Mouse (Mus musculus) midbrain, embryonic 15.5 days (tissue): ENCODE results near the gene Foxl2. TPM values are rescaled to one million over a fixed set of nuclear protein-coding genes. Genes with fewer than 3 reads are reported as not detected.

Source experiments
- ATAC-seq: fragments of 200-750 bp; cut with Nextera tagmentation; replicated peaks from 2 replicates; pipeline ENCODE4 v1.8.0; 2017; ENCODE audit warnings: moderate TSS enrichment
- H3K27ac ChIP-seq: fragments of 300-500 bp; sonication (generic); 2 replicates; pipeline ENCODE4 v1.5.1; 2015; ENCODE audit warnings: mild to moderate bottlenecking, inconsistent platforms
- H3K27me3 ChIP-seq: fragments of 300-500 bp; sonication (generic); replicated peaks from 2 replicates; pipeline ENCODE4 v1.6.1; 2015; ENCODE audit warnings: inconsistent platforms
- H3K36me3 ChIP-seq: fragments of 300-500 bp; sonication (generic); replicated peaks from 2 replicates; pipeline ENCODE4 v1.6.1; 2015; ENCODE audit warnings: inconsistent platforms
- H3K4me1 ChIP-seq: fragments of 300-500 bp; sonication (generic); 2 replicates; pipeline ENCODE4 v1.6.1; 2015; ENCODE audit warnings: inconsistent platforms
- H3K4me2 ChIP-seq: fragments of 300-500 bp; sonication (generic); 2 replicates; pipeline ENCODE4 v1.6.1; 2015; ENCODE audit warnings: inconsistent platforms, mild to moderate bottlenecking, moderate library complexity
- H3K4me3 ChIP-seq: fragments of 300-500 bp; sonication (generic); 2 replicates; pipeline ENCODE4 v1.5.1; 2015; ENCODE audit warnings: mild to moderate bottlenecking, inconsistent platforms
- H3K9ac ChIP-seq: fragments of 300-500 bp; sonication (generic); 2 replicates; pipeline ENCODE4 v1.6.1; 2015; ENCODE audit warnings: mild to moderate bottlenecking, inconsistent platforms
- H3K9me3 ChIP-seq: fragments of 300-500 bp; sonication (generic); 2 replicates; pipeline ENCODE4 v1.6.1; 2016; ENCODE audit warnings: inconsistent platforms
- WGBS: fragments of 180-500 bp; shearing (Covaris S2); methylation state at CpG from one replicate; pipeline ENCODE4 v1.1.7; 2015; ENCODE audit warnings: mixed read lengths; 5-methylcytosine and 5-hydroxymethylcytosine counted together
- polyA plus RNA-seq: library from polyadenylated mRNA; unstranded; fragments of >200 nt; fragmentation: Nextera tagmentation; extraction: Ambion mirVana; gene quantifications from 2 replicates; pipeline ENCODE4 v1.2.1, GENCODE M21; 2015

Foxl2 gene
- polyA plus RNA-seq, 1 experiment from 2014 or later, result 0.61 TPM

GRCm38 (mm10) chr9:98954391-98955102 lies 541 bp upstream of the Foxl2 start:
- H3K4me1 ChIP-seq, result peaks cover 39% of the 10 kb centered on the region
- no peaks in the 10 kb centered on the region for H3K9me3 ChIP-seq
- H3K9ac ChIP-seq, result no peak overlapping the region
- peak overlapping the region; percentile 39 for H3K4me3 ChIP-seq
- WGBS, result 2% methylated on average over 33 of the region's 33 CpGs
- peak overlapping the region; percentile 62 for H3K4me2 ChIP-seq
- H3K36me3 ChIP-seq, result no peaks in the 10 kb centered on the region
- H3K27me3 ChIP-seq, result peaks cover 70% of the 10 kb centered on the region
- no peak overlapping the region for H3K27ac ChIP-seq
- ATAC-seq, result no peak

- peak overlapping the region; percentile 18; the same call in 1 of the 2 replicates for H3K27ac ChIP-seq
- peak overlapping the region; percentile 10; the same call in 1 of the 2 replicates for H3K9ac ChIP-seq
- under 1% methylated on average over 44 of the region's 60 CpGs for WGBS
These were observed 682 bp downstream of the Foxl2 start for GRCm38 (mm10) chr9:98955716-98956224.

DNA sequence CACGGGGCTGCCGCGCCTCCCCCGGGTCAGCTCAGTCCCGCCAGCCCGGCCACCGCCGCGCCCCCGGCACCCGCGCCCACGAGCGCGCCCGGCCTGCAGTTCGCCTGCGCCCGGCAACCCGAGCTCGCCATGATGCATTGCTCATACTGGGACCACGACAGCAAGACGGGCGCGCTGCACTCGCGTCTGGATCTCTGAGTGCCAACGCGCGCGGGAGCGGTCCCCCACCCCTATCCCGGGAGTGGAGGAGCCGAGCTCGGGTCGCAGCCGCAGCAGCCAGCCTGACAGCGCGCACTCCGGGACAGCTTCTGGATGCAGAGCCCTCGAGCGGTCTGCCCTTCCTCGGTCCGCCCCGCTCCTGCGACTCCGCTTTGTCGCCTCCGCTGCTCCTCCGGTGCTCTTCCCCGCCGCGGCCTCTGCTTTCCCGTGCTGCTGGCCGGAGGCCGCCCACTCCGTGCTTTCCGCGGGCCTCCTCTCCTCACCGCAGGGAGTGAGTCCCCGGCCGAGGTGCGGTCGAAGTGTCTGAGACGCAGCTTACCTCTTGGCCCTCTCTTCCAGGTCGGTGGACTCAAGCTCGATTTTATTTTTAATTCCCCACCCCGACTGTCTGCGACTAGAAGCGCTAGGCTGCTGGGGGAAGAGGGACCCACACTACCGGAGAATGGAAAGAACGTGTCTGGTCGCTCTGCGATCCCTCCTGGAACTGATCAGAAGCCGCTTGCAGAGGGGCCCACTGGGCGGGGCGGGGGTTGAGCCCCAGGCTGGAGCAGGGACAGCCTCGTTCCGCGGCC lies 1.7 kb downstream of the Foxl2 start:
- peak overlapping the region; percentile 39 for H3K4me3 ChIP-seq
- ATAC-seq, result 0 out of 2 replicates have a peak, but pooled peaks have one; percentile 13
- no peaks in the 10 kb centered on the region for H3K9me3 ChIP-seq
- H3K27ac ChIP-seq, result no peak overlapping the region
- WGBS, result under 1% methylated on average over 79 of the region's 80 CpGs
- no peaks in the 10 kb centered on the region for H3K36me3 ChIP-seq
- H3K4me2 ChIP-seq, result peak overlapping the region; percentile 62
- no peak overlapping the region; the same call in 1 of the 2 replicates for H3K9ac ChIP-seq
- peaks cover 72% of the 10 kb centered on the region for H3K27me3 ChIP-seq
- peaks cover 38% of the 10 kb centered on the region for H3K4me1 ChIP-seq

More at GRCm38 (mm10) chr9:98955716-98956224, 682 bp downstream of the Foxl2 start:
- H3K4me2 ChIP-seq, result peak overlapping the region; percentile 62
- H3K36me3 ChIP-seq, result no peaks in the 10 kb centered on the region
- H3K9me3 ChIP-seq, result no peaks in the 10 kb centered on the region
- ATAC-seq, result peak; percentile 18; the same call in 1 of the 2 replicates
- H3K4me1 ChIP-seq, result peaks cover 39% of the 10 kb centered on the region
- peaks cover 72% of the 10 kb centered on the region for H3K27me3 ChIP-seq
- peak overlapping the region; percentile 39 for H3K4me3 ChIP-seq

DNA sequence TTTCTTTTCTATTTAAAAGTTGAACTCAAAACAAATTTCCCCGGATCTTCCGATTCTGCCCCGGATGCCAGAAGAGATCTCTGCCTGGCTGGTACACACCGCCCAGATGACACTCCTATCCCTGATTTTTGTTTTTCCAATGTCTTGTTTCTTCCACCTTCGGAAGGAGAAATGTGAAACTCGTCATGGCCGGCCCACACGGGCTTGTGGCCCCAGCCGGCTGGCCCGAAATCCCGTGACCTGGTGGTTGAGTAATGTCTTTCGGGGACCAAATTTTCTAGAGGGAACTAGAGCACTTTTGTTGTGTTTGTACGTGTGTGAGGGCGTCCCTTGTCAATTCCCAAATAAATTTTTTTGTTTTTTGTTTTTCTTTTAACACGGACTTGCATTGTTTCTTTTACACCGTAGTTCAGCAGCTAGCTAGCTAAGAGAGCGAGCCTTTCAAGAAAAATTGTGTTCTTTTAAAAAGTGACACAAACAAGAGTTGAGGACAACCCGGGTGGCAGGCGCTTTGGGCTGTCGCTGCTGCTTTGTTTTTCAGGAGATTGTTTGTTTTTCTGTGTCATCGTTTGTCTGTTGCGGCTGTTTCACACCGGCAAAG lies 2.8 kb downstream of the Foxl2 start:
- Histone ChIP-seq H3K9me3 (no peaks in the 10 kb centered on the region), H3K36me3 (no peaks in the 10 kb centered on the region), H3K27ac (no peak overlapping the region), H3K4me3 (no peak overlapping the region), H3K27me3 (peaks cover 73% of the 10 kb centered on the region), H3K4me2 (no peak overlapping the region), H3K9ac (no peak overlapping the region), H3K4me1 (peaks cover 29% of the 10 kb centered on the region)
- under 1% methylated on average over 23 of the region's 23 CpGs for WGBS
- ATAC-seq, result no peak

DNA sequence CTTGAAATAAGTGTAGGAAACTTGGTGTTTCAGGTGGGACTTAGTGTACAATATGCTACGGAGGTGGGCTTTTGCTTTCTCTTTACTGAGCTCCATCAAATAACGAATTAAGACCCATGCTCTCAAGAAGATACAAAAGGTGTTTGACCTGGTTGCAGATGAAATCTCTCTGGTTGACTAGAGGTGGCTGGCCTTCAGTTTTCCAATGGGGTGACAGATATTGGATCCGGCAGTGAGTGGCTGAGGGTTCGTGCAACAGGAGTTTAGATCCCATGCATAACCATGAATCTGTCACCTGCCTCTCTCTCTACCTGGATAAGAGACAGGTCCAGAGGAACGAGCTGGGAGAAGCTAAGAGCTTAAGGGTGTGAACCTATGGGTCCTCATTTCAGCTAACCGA lies 3.5 kb downstream of the Foxl2 start:
- Histone ChIP-seq H3K9ac (no peak overlapping the region), H3K36me3 (no peaks in the 10 kb centered on the region), H3K4me3 (no peak overlapping the region), H3K4me2 (no peak overlapping the region), H3K4me1 (peaks cover 29% of the 10 kb centered on the region), H3K27ac (no peak overlapping the region), H3K9me3 (no peaks in the 10 kb centered on the region), H3K27me3 (peaks cover 73% of the 10 kb centered on the region)
- ATAC-seq, result no peak
- 9% methylated on average over 6 of the region's 6 CpGs for WGBS

GRCm38 (mm10) chr9:98959851-98960250 lies 4.8 kb downstream of the Foxl2 start:
- H3K9me3 ChIP-seq, result no peaks in the 10 kb centered on the region
- ATAC-seq, result no peak
- H3K27me3 ChIP-seq, result peaks cover 72% of the 10 kb centered on the region
- no peak overlapping the region for H3K4me3 ChIP-seq
- no peaks in the 10 kb centered on the region for H3K36me3 ChIP-seq
- 26% methylated on average over 3 of the region's 3 CpGs for WGBS
- no peak overlapping the region for H3K9ac ChIP-seq
- H3K4me2 ChIP-seq, result no peak overlapping the region
- H3K27ac ChIP-seq, result no peak overlapping the region
- peaks cover 24% of the 10 kb centered on the region for H3K4me1 ChIP-seq

DNA sequence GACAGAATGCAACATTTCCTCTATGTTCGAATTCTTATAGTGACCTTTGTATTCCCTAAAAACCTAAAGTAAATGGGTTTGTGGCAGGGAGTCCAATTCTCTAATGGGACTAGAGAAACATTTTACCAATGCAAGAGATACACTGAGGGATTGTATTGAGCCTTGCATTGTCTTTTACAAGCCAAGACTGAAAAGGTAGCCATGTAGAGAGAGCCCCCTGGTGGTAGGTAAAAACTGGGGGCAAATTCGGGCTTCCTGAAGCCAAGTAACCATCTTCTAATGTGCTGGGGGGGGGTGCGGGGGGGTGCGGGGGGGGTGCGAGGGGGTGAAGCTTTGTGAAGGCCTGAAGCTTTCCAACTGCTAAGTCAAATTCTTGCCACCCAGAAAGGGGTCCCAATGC lies 5.3 kb downstream of the Foxl2 start:
- no peak overlapping the region for H3K27ac ChIP-seq
- H3K9ac ChIP-seq, result no peak overlapping the region
- H3K9me3 ChIP-seq, result no peaks in the 10 kb centered on the region
- H3K36me3 ChIP-seq, result no peaks in the 10 kb centered on the region
- peaks cover 74% of the 10 kb centered on the region for H3K27me3 ChIP-seq
- peaks cover 19% of the 10 kb centered on the region for H3K4me1 ChIP-seq
- no peak overlapping the region for H3K4me3 ChIP-seq
- no peak overlapping the region for H3K4me2 ChIP-seq
- WGBS, result 21% methylated on average over 5 of the region's 5 CpGs
- ATAC-seq, result no peak

GRCm38 (mm10) chr9:98961591-98962477 lies 6.7 kb downstream of the Foxl2 start:
- 7% methylated on average over 22 of the region's 22 CpGs for WGBS
- Histone ChIP-seq H3K4me1 (peaks cover 4% of the 10 kb centered on the region), H3K4me2 (no peak overlapping the region), H3K4me3 (no peak overlapping the region), H3K9me3 (no peaks in the 10 kb centered on the region), H3K27ac (no peak overlapping the region), H3K36me3 (no peaks in the 10 kb centered on the region), H3K27me3 (peaks cover 73% of the 10 kb centered on the region), H3K9ac (no peak overlapping the region)
- no peak for ATAC-seq

GRCm38 (mm10) chr9:98962478-98963142 lies 7.5 kb downstream of the Foxl2 start:
- no peaks in the 10 kb centered on the region for H3K36me3 ChIP-seq
- H3K9ac ChIP-seq, result no peak overlapping the region
- under 1% methylated on average over 20 of the region's 20 CpGs for WGBS
- no peak overlapping the region for H3K27ac ChIP-seq
- ATAC-seq, result no peak
- peaks cover 80% of the 10 kb centered on the region for H3K27me3 ChIP-seq
- no peak overlapping the region for H3K4me3 ChIP-seq
- no peak overlapping the region for H3K4me2 ChIP-seq
- no peaks in the 10 kb centered on the region for H3K9me3 ChIP-seq
- H3K4me1 ChIP-seq, result no peaks in the 10 kb centered on the region

GRCm38 (mm10) chr9:98963661-98964060 lies 8.6 kb downstream of the Foxl2 start:
- Histone ChIP-seq H3K27me3 (peaks cover 80% of the 10 kb centered on the region), H3K4me3 (no peak overlapping the region), H3K36me3 (no peaks in the 10 kb centered on the region), H3K27ac (no peak overlapping the region), H3K9ac (no peak overlapping the region), H3K9me3 (no peaks in the 10 kb centered on the region), H3K4me1 (no peaks in the 10 kb centered on the region), H3K4me2 (no peak overlapping the region)
- no peak for ATAC-seq
- WGBS, result 5% methylated on average over 18 of the region's 18 CpGs

GRCm38 (mm10) chr9:98965084-98965483 lies 10.0 kb downstream of the Foxl2 start:
- Histone ChIP-seq H3K36me3 (no peaks in the 10 kb centered on the region), H3K9ac (no peak overlapping the region), H3K27me3 (peaks cover 80% of the 10 kb centered on the region), H3K4me2 (no peak overlapping the region), H3K9me3 (no peaks in the 10 kb centered on the region), H3K4me1 (no peaks in the 10 kb centered on the region), H3K4me3 (no peak overlapping the region), H3K27ac (no peak overlapping the region)
- ATAC-seq, result no peak
- WGBS, result 2% methylated on average over 18 of the region's 18 CpGs
